Mouse (Mus musculus) gastrocnemius, postnatal 4 days (tissue): ENCODE data around the gene Gdpd5. TPM values are rescaled to one million over a fixed set of nuclear protein-coding genes. Genes with fewer than 3 reads are reported as not detected.

Experiments
- DNase-seq, 2 experiments: peaks; one replicate each; pipeline ENCODE4 v3.0.0; 2021 to 2022; ENCODE audit warnings: low spot score in 2 of 2, mixed read lengths in 2 of 2
- total RNA-seq, 2 experiments: library from RNA; stranded (reverse); gene quantifications; 2 replicates each; pipeline ENCODE4 v1.2.3; 2021

Gene Gdpd5
- total RNA-seq, 2 experiments from 2014 or later = 17.1 to 19.2 TPM

DNA sequence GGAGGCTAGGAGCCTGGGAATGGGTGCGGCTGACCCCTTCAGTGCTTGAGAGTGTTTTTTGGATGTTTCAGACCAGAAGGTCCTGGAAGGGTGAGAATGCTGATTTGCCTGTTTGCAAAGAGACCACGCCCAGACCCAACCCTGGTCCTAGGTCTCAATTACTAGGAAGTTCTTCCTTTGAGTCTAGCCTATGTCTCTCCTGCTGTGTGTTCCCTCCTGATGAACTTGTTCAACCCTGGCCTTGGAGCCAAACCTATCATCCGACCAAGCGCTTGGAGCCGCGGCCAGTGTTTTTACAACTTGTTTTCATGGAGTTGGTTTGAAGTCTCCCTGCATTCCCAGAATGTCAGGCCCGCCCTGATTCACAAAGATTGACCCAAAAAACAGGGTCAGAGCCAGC lies 22.0 kb downstream of the Gdpd5 start:
- DNase-seq = no peak

- DNase-seq = no peak
These were observed 23.0 kb downstream of the Gdpd5 start for GRCm38 (mm10) chr7:99404031-99404735.

GRCm38 (mm10) chr7:99405386-99406155 lies 24.4 kb downstream of the Gdpd5 start:
- no peak for DNase-seq

DNA sequence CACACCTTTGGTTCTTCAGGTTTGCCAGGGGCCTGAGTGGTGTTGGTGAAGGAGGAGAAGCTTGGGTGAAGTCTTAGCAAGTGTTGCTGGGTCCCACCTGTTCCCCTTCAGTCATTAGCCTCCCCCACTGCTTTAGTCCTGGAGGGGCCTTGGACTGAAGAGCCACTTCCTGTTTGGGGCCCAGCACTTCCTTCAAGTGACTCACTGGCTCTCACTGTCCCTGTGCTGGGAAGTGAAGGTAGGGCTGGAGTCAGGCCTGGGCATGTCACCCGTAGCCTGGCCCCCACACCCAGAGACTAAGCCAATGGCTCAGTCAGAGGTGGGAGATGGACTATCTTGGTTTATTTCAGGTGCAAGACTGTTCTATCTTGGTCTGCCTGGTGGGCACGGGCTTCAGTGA lies 26.4 kb downstream of the Gdpd5 start:
- no peak for DNase-seq

DNA sequence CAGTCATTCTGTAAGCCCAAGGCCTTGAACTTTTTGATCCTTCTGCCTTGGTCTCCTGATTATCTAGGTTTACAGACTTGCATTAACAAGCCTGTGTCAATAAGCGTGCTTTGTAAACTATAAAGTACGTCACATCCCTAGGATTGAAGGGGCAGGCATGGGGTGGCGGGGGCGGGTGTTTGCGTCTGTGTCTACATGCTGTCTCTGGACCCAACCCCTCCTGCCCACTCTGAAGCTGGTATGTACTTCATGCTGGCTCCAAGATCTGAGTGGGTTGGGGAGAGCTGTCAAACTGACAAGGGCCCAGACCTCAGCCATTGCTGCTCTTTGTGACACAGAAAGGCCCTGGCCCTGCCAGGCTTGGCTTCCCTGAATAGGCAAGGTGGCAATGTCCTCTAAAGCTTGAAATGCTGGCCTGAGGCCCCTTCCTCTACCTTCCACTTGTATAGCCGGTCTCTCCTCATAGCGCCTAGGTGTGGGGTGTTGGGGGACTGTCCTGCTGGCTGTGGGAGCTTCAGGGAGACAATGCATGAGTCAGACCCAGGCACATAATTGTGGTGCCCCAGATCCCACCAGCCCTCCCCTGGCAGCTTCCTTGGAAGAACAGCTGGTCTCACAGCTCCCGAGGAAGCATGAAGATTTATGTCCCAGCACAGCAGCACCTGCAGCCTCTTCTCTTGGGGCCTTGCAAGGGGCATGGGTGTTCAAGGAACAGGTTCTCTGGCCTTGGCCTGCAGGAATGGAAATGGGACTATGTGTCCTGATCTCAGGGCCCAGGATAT lies 28.4 kb downstream of the Gdpd5 start:
- no peak for DNase-seq

DNA sequence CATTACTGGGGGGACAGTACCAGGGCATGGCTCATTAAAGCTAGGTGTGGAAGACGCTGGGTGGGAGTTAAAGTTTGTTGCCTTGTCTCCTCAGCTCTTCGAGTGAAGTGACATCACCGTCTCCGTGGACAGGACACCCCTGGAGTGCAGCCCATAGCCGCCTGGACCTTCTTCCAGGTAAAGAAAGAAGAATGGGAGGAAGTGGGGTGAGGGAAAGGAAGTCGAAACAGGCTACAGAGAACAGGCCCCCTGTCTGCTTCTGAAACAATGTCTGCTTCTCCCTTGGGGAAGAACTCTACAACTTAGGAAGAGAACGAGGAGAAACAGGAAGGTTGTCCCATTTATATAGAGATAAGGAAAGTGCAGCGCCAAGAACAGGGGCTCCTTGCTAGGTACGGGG lies 29.1 kb downstream of the Gdpd5 start:
- no peak for DNase-seq

DNA sequence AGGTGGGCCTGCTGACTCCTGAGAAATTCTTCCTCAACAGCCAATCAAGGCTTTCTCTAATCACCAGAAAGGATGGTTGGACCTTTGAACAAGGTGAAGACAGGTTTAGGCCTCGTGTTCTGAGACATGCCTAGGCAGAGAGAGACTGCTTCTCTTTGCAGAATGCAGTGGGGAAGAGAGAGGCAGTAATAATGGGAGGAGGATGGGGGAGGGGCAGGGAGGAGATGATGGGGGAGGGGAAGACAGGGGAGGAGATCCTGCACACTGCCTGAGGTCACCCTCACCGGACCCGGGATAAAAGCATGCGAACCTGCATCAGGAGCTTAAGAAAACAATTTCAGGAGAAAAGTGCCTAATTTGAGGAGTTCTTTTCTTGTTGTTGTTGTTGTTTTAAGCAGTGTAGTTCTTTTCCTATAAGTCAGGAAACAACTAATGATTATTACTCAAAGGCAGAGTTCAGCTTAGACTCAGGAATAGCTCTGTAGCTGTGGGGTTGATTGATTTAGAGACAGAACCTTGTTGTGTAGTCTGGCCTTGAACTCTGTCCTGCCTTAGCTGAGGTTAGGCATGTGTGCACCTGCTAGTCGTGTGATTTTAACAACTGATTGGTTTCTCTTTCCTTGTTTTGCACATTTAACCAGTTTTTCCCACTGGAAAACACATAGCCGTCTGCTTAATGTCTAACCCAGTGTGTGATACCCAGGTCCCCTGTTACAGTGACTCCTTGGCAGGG lies 30.0 kb downstream of the Gdpd5 start:
- no peak for DNase-seq

- DNase-seq = no peak
These were observed 33.8 kb downstream of the Gdpd5 start for GRCm38 (mm10) chr7:99415045-99415444.

DNA sequence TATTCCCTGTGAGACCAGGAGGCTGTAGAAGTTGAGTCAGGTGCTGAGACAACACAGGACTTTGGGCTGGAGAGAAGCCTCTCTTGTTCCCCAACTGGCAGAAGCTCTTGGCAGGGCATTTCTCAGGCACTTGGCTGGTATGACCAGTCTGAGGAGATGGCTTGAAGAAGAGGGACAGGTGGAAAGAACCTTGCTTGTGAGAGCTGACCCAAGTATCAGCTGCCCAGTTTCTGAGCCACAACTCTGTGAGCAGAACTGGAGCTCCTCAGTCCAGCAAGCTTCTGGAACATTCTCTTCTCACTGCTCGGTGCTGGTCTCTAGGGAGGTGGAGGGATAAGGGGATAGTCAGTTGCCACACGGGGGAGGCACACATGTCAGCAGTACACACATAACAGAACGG lies 38.1 kb downstream of the Gdpd5 start:
- no peak for DNase-seq

DNA sequence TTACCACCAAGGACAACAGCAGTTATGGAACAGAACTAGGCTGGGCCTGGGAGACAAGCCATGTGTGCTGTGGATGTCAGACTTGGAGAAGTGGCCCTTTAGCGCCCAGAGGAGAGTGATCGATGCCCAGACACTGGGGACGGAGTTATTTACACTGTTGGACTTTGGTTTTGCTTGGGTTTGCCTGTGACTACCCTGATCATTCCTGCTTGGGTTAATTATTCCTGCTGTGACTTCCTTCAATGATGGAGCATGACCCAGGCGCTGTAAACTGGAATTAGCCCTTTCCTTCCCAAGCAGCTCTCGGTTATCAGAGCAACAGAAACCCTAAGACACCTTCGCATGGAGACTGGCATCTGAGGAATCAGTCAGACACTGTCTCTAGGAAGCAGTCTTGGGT lies 39.8 kb downstream of the Gdpd5 start:
- DNase-seq = no peak

DNA sequence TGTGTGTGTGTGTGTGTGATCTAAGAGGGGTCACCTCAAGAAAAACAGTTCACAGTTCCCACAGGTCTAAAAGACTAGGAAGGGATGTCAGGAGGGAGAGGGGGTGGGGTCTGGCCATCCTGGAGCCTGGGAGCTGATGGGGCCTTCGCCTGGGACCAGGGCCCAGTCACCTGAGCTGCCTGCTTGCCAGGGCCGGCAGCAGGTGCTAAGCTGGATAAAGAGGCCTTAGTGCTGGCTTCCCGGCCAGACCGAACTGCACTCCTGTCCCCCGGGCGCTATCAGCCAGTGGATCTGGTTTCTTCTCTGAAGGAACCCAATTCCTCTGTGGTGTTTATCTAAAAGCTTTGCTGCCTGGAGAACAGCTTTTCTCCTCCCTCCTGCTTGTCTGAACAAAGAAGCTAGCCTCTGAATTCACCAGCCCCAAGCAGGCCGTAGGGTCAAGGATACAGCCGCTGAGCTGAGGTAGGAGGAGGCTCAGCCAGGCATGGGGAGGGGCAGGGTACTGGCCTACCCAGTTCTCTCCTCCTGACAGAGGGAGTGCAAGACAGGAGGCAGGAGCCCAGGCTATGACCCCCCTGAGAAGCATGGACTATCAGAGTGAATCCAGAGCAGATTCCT lies 43.4 kb downstream of the Gdpd5 start:
- no peak for DNase-seq

GRCm38 (mm10) chr7:99425706-99426105 lies 44.5 kb downstream of the Gdpd5 start:
- DNase-seq = no peak

DNA sequence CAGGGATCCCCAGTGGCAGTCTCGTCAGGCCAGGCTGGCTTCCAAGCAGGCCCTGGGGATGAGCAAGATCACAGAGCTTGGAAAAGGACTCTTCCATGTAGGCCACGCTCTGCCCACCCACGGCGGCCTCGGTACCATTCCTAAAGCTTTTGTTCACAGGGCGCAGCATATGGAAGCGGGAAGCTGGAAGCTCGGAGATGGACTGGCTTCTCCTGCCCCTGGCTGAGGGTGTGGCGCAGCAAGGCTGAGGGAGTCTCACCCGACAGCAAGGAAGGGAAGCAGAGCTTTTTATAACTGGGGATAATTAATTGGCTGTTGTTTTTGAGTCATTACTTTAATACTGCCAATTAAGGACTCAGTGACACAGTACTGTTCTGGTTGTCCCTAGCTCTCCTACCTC lies 45.8 kb downstream of the Gdpd5 start:
- no peak for DNase-seq

GRCm38 (mm10) chr7:99427987-99428386 lies 46.8 kb downstream of the Gdpd5 start:
- DNase-seq = no peak

- no peak for DNase-seq
These were observed 47.6 kb downstream of the Gdpd5 start for GRCm38 (mm10) chr7:99428836-99429235.

GRCm38 (mm10) chr7:99429786-99430185 lies 48.6 kb downstream of the Gdpd5 start:
- no peak for DNase-seq

DNA sequence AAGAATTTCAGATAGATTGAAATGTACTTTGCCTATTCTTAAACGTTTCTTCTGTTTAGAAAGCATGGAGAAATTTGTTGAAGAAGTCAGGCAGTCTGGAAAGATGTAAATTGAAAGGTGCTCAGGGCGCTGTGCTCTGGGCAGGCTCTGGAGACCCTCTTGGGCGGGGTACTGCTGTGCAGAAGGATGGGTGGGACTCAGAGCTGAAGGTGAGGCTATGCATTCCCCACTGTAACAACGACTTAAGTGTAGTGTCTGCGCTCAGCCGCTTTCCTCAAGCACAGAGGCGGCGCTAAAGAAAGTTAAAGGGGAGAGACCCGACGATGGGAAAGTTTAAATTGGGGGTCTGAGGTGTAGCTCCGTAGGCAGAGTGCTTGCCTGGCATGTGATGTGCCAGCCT lies 49.0 kb downstream of the Gdpd5 start:
- DNase-seq = no peak

DNA sequence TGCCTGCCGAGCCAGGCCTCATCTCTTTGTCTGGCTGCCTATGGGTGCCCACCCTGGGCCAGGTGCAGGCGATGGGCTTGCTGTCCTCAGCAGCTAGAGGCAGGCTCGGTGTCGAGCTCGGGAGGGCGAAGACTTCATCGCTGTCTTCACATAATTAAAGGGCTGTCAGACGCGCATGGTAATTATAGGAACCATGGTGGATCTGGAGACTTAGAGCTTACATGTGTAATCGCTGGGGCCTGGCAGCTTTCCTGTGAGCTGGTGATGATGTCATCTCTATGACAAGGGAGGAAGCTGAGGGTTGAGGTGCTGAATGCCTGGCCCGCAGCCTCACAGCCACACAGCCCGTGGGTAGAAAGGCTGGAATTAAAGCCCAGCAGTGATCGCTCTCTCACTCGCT lies 51.0 kb downstream of the Gdpd5 start:
- no peak for DNase-seq

GRCm38 (mm10) chr7:99432863-99433262 lies 51.6 kb downstream of the Gdpd5 start:
- DNase-seq = no peak

- DNase-seq = no peak
These were observed 53.5 kb downstream of the Gdpd5 start for GRCm38 (mm10) chr7:99434672-99435250.

GRCm38 (mm10) chr7:99436530-99436929 lies 55.3 kb downstream of the Gdpd5 start:
- no peak for DNase-seq
